Mouse (Mus musculus) heart, postnatal 25 days (tissue): ENCODE data around the gene Rilpl1. TPM values are rescaled to one million over a fixed set of nuclear protein-coding genes. Genes with fewer than 3 reads are reported as not detected.
"Not testable (repeated sequence)": the region's sequence is repeated elsewhere in the genome, so short reads cannot be mapped to it uniquely, and the experiment has no call there.

Experiments used
- DNase-seq: peaks from one replicate; pipeline ENCODE4 v3.0.0; 2022; ENCODE audit warnings: low spot score
- intact Hi-C: fragments of 180-260 bp; cut with DNase I; formaldehyde crosslinking; loops from one replicate; pipeline ENCODE4 v1.15.1; 2025
- total RNA-seq, 2 experiments: library from RNA; stranded (reverse); gene quantifications; 2 replicates each; pipeline ENCODE4 v1.2.3; 2021

Gene Rilpl1
- total RNA-seq = 100 to 1,000 TPM; 191 to 222 TPM

- intact Hi-C loops = loop anchor here (10.0 kb wide), 1 partner anchor 176 kb away; no protein-coding TSS in a partner anchor
- peak; percentile 82 for DNase-seq
These were observed at the start of gene Rilpl1 for GRCm38 (mm10) chr5:124530655-124531582. Rilpl1 (minus strand) TSS chr5:124531391.

- intact Hi-C loops = loop anchor here (2.0 kb wide), 1 partner anchor 26 kb away; the partner anchor contains the start of gene Ddx55
- DNase-seq = peak; percentile 83
These were observed 47.6 kb upstream of the Rilpl1 start, which contains the start of the genes Eif2b1 and Gtf2h3 for GRCm38 (mm10) chr5:124578633-124579317. Eif2b1 (minus strand) TSS chr5:124579131. Gtf2h3 (plus strand) TSS chr5:124579140.

- intact Hi-C loops = no loop called here
- DNase-seq = no peak
These were observed 44.3 kb upstream of the Rilpl1 start for GRCm38 (mm10) chr5:124575467-124575866.

DNA sequence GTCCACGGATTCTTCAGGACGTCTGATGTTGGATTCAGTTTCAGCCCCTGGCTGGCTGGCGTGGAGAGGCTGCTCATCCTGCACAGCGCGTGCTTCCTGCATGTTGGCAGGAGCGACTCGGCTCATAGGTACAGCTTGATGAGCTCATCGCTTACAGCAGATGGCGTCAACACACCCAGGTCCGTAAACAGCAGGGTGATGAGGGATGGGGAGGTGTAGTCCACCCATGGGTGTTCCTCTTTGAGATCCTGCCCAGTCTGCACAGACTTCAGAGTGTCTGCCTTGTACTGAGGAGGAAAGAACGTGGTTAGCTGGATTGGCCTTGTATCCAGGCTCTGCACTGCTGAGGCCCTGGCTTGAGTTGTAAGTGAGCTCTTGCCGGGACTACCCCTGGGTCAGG is 39.9 kb upstream of the Rilpl1 start:
- intact Hi-C loops = no loop called here
- DNase-seq = no peak

DNA sequence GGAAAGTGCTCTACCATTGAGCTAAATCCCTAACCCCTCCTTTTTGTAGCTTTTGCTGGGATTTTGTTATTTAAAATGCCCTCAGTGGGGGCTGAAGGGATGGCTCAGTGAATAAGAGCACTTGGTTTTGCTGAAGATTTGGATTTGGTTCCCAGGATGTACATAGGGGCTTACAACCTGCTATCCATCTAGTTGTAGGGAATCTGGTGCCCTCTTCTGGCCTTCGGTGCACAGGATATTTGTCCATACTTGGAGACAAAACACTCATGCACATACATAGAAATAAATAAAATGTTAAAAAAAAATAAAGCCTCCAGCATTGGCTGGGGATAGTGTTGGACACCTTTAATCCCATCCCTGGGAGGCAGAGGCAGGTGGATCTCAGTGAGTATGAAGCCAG is 24.0 kb upstream of the Rilpl1 start:
- intact Hi-C loops = no loop called here

DNA sequence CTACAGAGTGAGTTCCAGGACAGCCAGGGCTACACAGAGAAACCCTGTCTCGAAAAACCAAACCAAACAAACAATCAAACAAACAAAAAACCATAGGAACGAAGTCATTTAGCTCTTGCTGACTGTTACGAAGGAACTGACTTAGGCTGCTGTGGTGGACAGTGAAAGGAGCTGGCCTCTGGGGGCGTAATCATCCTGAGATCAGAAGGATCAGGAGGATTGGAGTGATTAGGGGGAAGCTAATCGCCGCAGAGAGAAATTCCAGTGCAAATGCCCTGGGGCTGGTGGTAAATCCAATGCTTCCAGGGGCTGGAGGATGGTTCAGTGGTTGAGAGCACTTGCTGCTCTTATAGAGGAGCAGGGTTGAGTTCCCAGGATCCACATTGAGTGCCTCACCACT is 22.4 kb upstream of the Rilpl1 start:
- DNase-seq = no peak
- intact Hi-C loops = loop anchor here (2.0 kb wide), 1 partner anchor 25 kb away; the partner anchor contains the start of genes Eif2b1 and Gtf2h3

More for the DNA sequence above, 24.0 kb upstream of the Rilpl1 start:
- no peak for DNase-seq

DNA sequence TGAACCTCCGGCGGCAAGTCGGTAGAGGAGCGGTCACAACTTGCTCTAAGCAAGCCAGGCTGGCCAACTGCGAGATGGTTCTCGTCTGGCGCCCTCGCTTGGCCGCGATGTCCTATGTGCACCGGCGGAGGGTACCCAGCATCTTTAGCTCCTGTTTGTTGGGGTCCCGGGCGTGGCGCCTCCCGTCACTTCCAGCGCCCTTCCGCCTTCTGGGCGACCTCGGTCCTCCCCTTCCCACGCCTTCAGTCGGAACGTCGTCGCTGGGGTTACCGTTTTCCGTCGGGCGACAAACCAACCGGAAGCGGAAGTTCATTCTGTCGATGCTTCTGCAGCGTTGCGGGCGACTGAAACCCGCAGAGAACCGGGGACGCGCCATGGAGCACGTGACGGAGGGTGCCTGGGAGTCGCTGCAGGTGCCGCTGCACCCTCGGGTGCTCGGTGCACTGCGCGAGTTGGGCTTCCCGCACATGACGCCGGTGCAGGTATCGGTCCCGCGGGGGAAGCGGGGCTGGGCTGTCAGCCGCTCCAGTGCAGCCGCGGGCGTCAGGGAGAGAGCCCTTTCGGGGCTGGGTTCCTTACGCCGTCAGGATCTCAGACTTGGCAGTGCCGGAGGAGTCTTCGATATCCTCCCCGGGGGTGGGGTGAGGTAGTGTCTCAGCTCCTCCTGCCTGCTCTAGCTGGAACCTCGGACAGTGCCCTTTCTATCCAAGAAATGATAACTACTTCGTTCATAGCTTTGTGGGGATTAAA is 21.5 kb upstream of the Rilpl1 start, which contains the start of gene Ddx55:
Gene Ddx55, plus strand, starts transcription at position 307 of the 750 bp plus-strand sequence.
- intact Hi-C loops = loop anchor here (2.0 kb wide), 1 partner anchor 26 kb away; the partner anchor contains the start of genes Eif2b1 and Gtf2h3
- peak; percentile 82 for DNase-seq

GRCm38 (mm10) chr5:124552094-124552472 is 20.9 kb upstream of the Rilpl1 start:
- intact Hi-C loops = loop anchor here (2.0 kb wide), 1 partner anchor 27 kb away; the partner anchor contains the start of genes Eif2b1 and Gtf2h3
- no peak for DNase-seq

DNA sequence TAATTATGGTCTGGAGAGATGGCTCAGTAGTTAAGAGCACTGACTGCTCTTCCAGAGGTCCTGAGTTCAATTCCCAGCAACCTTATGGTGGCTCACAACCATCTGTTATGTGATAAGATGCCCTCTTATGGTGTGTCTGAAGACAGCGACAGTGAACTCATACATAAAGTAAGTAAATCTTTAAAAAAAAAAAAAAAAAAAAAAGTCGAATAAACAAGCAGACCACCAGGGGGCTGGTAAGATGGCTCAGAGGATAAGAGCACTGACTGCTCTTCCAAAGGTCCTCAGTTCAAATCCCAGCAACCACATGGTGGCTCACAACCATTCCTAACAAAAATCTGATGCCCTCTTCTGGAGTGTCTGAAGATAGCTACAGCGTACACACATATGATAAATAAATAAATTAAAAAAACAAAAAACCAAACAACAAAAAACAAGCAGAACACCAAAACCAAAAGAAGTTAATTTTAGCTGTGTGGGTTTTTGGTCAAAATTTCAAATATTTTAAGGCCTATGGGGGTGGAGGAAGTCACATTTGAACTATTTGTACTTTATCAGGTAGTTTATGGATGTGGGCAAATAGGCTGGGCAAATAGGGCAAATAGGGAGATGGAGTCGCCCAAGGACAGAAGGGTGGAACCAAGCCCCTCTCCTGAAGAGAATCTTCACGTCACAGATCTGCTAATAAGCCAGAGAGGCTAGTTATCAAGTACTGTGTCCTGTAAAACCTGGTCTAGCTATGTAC is 20.3 kb upstream of the Rilpl1 start:
- intact Hi-C loops = loop anchor here (2.0 kb wide), 1 partner anchor 27 kb away; the partner anchor contains the start of genes Eif2b1 and Gtf2h3
- DNase-seq = not testable (repeated sequence)

DNA sequence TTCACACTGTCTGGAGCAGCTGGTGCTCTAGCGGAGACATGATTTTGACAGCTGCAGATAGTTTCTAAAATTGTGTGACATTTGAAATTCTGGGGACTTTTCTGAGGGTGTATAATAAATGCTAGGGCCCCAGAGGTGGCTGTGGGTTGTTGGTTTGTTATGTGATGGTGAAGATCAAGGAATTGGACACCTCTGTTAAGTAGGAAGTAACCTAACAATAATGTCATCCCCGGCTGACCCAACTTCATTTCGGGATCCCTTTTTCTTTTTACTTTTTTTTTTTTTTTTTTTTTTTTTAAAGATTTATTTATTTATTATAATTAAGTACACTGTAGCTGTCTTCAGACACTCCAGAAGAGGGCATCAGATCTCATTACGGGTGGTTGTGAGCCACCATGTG is 19.5 kb upstream of the Rilpl1 start:
- intact Hi-C loops = not testable (repeated sequence)

GRCm38 (mm10) chr5:124541602-124541973 is 10.4 kb upstream of the Rilpl1 start:
- no peak for DNase-seq
- intact Hi-C loops = no loop called here

More for the DNA sequence above, 19.5 kb upstream of the Rilpl1 start:
- DNase-seq = not testable (repeated sequence)

- intact Hi-C loops = no loop called here
- DNase-seq = peak; percentile 69
These were observed 9.9 kb upstream of the Rilpl1 start for GRCm38 (mm10) chr5:124540905-124541601.

DNA sequence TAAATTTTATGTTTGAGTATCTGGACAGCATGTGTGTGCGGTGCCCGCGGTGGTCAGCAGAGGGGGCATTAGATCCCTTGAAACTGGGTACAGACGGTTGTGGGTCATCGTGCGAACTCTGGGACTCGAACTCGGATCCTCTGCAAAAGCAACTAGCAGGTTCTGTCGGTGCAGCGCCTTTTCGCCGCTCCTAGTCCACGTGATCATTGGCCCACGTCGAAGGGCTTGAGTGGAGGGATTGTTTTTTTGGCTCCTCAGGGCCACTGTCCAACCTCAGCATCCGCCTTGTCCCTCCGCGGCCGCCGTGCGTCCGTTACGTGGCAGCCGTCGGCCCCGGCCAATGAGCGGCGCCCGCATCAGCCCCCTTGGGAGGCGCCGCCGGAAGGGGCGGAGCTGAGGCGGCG is 9.2 kb upstream of the Rilpl1 start, which contains the start of gene Tmed2:
Gene Tmed2, plus strand, starts transcription at position 313 of the 404 bp plus-strand sequence.
- DNase-seq = peak; percentile 95
- intact Hi-C loops = no loop called here

DNA sequence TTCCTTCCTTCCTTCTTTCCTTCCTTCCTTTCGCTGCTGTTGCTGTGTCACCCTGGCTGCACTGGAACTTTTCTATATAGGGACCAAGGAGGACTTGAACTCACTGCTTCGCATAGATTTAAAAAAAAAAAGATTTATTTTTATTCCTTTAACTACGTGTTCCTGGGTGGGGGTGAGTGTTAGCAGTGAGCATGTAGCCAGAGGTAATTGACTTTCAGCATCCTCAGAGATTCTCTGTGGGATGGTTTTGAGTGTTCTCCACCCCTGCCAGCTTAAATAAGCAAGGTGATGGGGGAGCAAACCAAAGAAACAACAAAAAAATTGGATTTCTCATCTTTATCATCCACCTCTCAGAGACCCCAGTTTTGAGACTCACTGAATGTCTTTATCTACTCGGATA is 8.7 kb upstream of the Rilpl1 start:
- intact Hi-C loops = loop anchor here (2.0 to 10.0 kb wide), 3 partner anchors 58 to 185 kb away; partner anchors contain the start of gene Snrnp35
- DNase-seq = no peak

DNA sequence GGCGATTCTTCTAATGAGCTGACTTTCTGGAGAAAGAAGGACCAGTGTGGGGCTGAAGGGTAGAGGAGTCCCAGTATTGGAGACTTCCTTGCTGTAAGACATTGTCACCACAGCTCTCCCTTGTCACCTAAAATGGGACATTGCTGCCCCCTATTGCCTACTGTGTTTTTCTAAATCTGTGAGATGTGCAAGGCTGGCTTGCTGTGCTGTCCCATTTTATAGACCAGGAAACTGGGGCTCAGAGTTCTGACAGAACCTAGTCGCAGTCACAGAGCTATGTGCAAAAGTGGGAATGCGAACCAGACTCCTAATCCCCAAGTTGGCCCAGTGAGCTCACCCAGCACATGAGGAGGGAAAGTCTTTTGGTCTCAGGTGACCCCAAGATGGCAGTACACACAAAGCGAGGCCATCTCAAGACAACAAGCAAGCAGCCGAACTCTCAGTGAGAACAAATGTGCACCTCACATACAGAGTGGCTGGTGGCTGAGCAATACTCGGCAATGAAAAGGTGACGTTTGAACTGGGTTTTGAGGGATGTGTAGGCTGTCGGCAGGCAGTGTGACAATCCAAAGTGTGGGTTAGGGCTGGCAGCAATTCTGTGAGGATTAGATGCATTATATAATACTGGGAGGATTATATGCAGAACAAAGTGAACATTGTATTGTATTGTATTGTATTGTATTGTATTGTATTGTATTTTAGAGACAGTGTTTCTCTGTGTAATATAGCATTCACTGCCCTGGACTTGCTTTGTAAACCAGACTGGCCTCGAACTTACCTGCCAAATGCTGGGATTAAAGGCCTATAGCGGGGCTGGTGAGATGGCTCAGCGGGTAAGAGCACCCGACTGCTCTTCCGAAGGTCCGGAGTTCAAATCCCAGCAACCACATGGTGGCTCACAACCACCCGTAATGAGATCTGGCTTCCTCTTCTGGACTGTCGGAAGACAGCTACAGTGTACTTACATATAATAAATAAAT is 7.9 kb upstream of the Rilpl1 start:
- intact Hi-C loops = loop anchor here (2.0 to 10.0 kb wide), 3 partner anchors 57 to 184 kb away; partner anchors contain the start of gene Snrnp35
- no peak for DNase-seq

- peak; percentile 49 for DNase-seq
- intact Hi-C loops = loop anchor here (5.0 to 10.0 kb wide), 2 partner anchors 54 to 182 kb away; partner anchors contain the start of gene Snrnp35
These were observed 5.6 kb upstream of the Rilpl1 start for GRCm38 (mm10) chr5:124536776-124537175.

- DNase-seq = no peak
- intact Hi-C loops = loop anchor here (5.0 to 10.0 kb wide), 2 partner anchors 53 to 180 kb away; partner anchors contain the start of gene Snrnp35
These were observed 3.8 kb upstream of the Rilpl1 start for GRCm38 (mm10) chr5:124535016-124535415.
